Mouse (Mus musculus) liver, embryonic 16.5 days (tissue): ENCODE measurements around the gene Uts2r. TPM values are rescaled to one million over a fixed set of nuclear protein-coding genes. Genes with fewer than 3 reads are reported as not detected.

ENCODE experiments used
- ATAC-seq: fragments of 200-750 bp; cut with Nextera tagmentation; 2 replicates; pipeline ENCODE4 v1.8.0; 2017; ENCODE audit warnings: low read depth, mild to moderate bottlenecking, moderate number of reproducible peaks, moderate library complexity
- H3K27ac ChIP-seq: fragments of 300-500 bp; sonication (generic); 2 replicates; pipeline ENCODE4 v1.5.1; 2014; ENCODE audit warnings: mild to moderate bottlenecking, low read length
- H3K27me3 ChIP-seq: fragments of 300-500 bp; sonication (generic); 2 replicates; pipeline ENCODE4 v1.6.1; 2014; ENCODE audit warnings: low read depth, low read length, mixed read lengths; ENCODE audit not compliant: control insufficient read depth, insufficient read depth
- H3K36me3 ChIP-seq: fragments of 300-500 bp; sonication (generic); 2 replicates; pipeline ENCODE4 v1.6.1; 2014; ENCODE audit warnings: mild to moderate bottlenecking; ENCODE audit not compliant: control insufficient read depth, insufficient read depth
- H3K4me1 ChIP-seq: fragments of 300-500 bp; sonication (generic); 2 replicates; pipeline ENCODE4 v1.6.1; 2014; ENCODE audit warnings: low read depth, low read length, mixed read lengths; ENCODE audit not compliant: control insufficient read depth
- H3K4me2 ChIP-seq: fragments of 300-500 bp; sonication (generic); 2 replicates; pipeline ENCODE4 v1.6.1; 2014; ENCODE audit warnings: low read depth, low read length, mixed read lengths
- H3K4me3 ChIP-seq: fragments of 300-500 bp; sonication (generic); 2 replicates; pipeline ENCODE4 v1.5.1; 2014; ENCODE audit warnings: low read depth, mild to moderate bottlenecking, low read length
- H3K9ac ChIP-seq: fragments of 300-500 bp; sonication (generic); 2 replicates; pipeline ENCODE4 v1.6.1; 2014; ENCODE audit warnings: low read depth, low read length
- H3K9me3 ChIP-seq: fragments of 300-500 bp; sonication (generic); replicated peaks from 2 replicates; pipeline ENCODE4 v1.6.1; 2016; ENCODE audit warnings: low read length; ENCODE audit not compliant: control insufficient read depth
- WGBS: fragments of 180-500 bp; shearing (Covaris S2); extraction: QIAGEN DNeasy Blood & Tissue Kit; methylation state at CpG from one replicate; pipeline ENCODE4 v1.1.7; 2014; ENCODE audit not compliant: insufficient replicate concordance; 5-methylcytosine and 5-hydroxymethylcytosine counted together
- polyA plus RNA-seq: library from polyadenylated mRNA; unstranded; fragments of >200 nt; fragmentation: Nextera tagmentation; extraction: Ambion mirVana; gene quantifications from 2 replicates; pipeline ENCODE4 v1.2.1, GENCODE M21; 2015

Gene Uts2r
- polyA plus RNA-seq, 1 experiment from 2014 or later = not detected

GRCm38 (mm10) chr11:121192742-121193141, 32.7 kb downstream of the Uts2r start:
- 46% methylated on average over 2 of the region's 2 CpGs for WGBS
- ATAC-seq = no peak

GRCm38 (mm10) chr11:121193415-121193814, 33.3 kb downstream of the Uts2r start:
- 63% methylated on average over 3 of the region's 3 CpGs for WGBS
- no peak for ATAC-seq
- H3K4me2 ChIP-seq = no peak overlapping the region
- no peak overlapping the region for H3K27ac ChIP-seq
- no peaks in the 10 kb centered on the region for H3K27me3 ChIP-seq
- H3K36me3 ChIP-seq = no peaks in the 10 kb centered on the region
- H3K9me3 ChIP-seq = no peaks in the 10 kb centered on the region
- H3K9ac ChIP-seq = no peak overlapping the region
- no peak overlapping the region for H3K4me3 ChIP-seq
- H3K4me1 ChIP-seq = no peaks in the 10 kb centered on the region

More at GRCm38 (mm10) chr11:121192742-121193141, 32.7 kb downstream of the Uts2r start:
- no peaks in the 10 kb centered on the region for H3K36me3 ChIP-seq
- no peak overlapping the region for H3K27ac ChIP-seq
- H3K9ac ChIP-seq = no peak overlapping the region
- no peak overlapping the region for H3K4me2 ChIP-seq
- no peaks in the 10 kb centered on the region for H3K27me3 ChIP-seq
- no peaks in the 10 kb centered on the region for H3K4me1 ChIP-seq
- no peak overlapping the region for H3K4me3 ChIP-seq
- no peaks in the 10 kb centered on the region for H3K9me3 ChIP-seq

DNA sequence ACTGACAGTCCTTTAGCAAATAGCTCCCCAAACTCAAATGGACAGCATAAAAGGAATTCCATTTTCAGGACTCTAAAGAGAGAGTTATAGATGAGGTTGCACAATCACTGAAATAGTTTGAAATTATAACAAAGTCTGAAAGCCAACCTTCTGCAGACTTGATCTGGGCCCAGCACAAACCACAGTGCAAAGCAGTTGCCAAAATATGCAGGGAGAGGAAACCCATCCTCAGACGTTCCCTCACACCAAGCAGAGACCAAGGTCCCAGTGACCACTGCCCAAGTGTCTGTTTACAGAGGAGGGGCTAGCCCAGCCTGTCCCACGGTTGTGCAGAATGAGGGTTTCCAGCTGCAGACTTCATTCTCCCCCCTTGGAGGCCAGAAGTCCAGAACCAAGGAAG, 38.6 kb downstream of the Uts2r start:
- H3K4me3 ChIP-seq = no peak overlapping the region
- no peak overlapping the region for H3K4me2 ChIP-seq
- no peaks in the 10 kb centered on the region for H3K36me3 ChIP-seq
- peaks cover 4% of the 10 kb centered on the region for H3K4me1 ChIP-seq
- no peak for ATAC-seq
- H3K9ac ChIP-seq = no peak overlapping the region
- WGBS = 47% methylated on average over 2 of the region's 2 CpGs
- no peak overlapping the region for H3K27ac ChIP-seq
- H3K27me3 ChIP-seq = no peaks in the 10 kb centered on the region
- no peaks in the 10 kb centered on the region for H3K9me3 ChIP-seq

- peaks cover 13% of the 10 kb centered on the region for H3K4me1 ChIP-seq
- no peak for ATAC-seq
- 69% methylated on average over 4 of the region's 4 CpGs for WGBS
These were observed 39.8 kb downstream of the Uts2r start for GRCm38 (mm10) chr11:121199851-121200250.

DNA sequence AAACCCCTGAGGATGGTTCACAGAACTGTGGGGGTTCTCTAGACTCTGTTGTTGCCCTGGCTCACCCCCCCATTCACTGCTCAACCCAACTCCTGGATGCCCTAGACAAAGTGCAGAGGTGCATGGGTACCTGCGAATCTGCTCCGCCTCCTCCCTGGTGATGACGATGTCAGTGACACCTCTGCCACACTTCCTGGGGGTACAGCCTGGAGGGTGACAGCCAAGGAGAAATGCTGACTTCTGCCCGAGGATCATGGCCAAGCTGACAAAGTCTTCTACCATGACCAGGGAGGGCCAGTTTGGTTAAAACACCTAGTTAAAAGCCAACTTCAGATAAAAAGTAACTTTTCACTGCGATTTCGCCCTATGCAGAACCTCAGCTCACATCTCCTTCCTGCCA, 40.7 kb downstream of the Uts2r start:
- no peak overlapping the region for H3K4me2 ChIP-seq
- WGBS = 76% methylated on average over 6 of the region's 6 CpGs

More at GRCm38 (mm10) chr11:121199851-121200250, 39.8 kb downstream of the Uts2r start:
- Histone ChIP-seq H3K9me3 (no peaks in the 10 kb centered on the region), H3K9ac (no peak overlapping the region), H3K27me3 (no peaks in the 10 kb centered on the region), H3K27ac (no peak overlapping the region), H3K4me2 (no peak overlapping the region), H3K36me3 (no peaks in the 10 kb centered on the region), H3K4me3 (no peak overlapping the region)

DNA sequence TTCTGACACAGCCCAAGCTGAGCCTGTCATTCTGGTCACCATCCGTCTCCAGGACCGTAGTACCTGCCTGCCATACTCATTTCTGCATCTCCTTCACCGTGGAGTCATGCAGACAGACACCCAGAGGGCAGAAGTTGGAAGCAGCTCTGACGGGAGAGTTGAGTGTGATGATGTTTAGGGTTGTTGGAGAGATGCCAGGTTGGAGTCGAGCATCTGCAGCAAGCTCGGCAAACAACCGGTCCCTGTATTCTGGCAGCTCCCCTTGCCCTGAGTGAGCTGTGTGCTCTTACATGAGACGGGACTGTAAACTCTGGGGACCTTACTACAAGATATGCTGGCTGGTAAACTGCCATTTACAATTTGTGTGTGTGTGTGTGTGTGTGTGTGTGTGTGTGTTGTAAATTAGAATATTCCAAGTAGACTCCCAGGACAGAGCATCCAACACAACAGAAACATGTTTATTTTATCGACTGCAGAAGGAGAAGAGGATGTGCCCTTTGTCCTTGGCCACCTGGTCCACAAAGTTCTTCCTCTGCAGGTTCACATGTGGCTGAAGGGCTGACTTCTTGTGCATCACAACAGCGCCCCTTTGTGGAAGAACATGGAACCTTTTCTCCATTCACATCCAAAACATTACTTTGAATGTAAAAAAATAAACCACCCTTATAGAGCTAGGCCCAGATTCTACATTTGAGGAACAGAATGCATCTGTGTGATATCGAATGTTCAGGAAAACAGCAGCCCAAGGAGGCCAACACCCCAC, 41.5 kb downstream of the Uts2r start:
- Histone ChIP-seq H3K27me3 (no peaks in the 10 kb centered on the region), H3K27ac (no peak overlapping the region), H3K4me3 (no peak overlapping the region), H3K9me3 (no peaks in the 10 kb centered on the region), H3K9ac (no peak overlapping the region), H3K36me3 (no peaks in the 10 kb centered on the region), H3K4me2 (no peak overlapping the region), H3K4me1 (peaks cover 17% of the 10 kb centered on the region)
- 56% methylated on average over 11 of the region's 11 CpGs for WGBS
- ATAC-seq = no peak

More for the DNA sequence above, 40.7 kb downstream of the Uts2r start:
- Histone ChIP-seq H3K9ac (no peak overlapping the region), H3K27me3 (no peaks in the 10 kb centered on the region), H3K4me3 (no peak overlapping the region), H3K4me1 (peaks cover 17% of the 10 kb centered on the region), H3K36me3 (no peaks in the 10 kb centered on the region), H3K9me3 (no peaks in the 10 kb centered on the region), H3K27ac (no peak overlapping the region)
- no peak for ATAC-seq

GRCm38 (mm10) chr11:121203859-121204160, 43.7 kb downstream of the Uts2r start:
- peak overlapping the region; percentile 7; the same call in 1 of the 2 replicates for H3K9ac ChIP-seq
- H3K4me3 ChIP-seq = peak overlapping the region; percentile 86
- H3K4me2 ChIP-seq = peak overlapping the region; percentile 88
- 0% methylated on average over 5 of the region's 5 CpGs for WGBS
- ATAC-seq = no peak
- no peaks in the 10 kb centered on the region for H3K9me3 ChIP-seq
- H3K27ac ChIP-seq = no peak overlapping the region
- H3K4me1 ChIP-seq = peaks cover 17% of the 10 kb centered on the region
- no peaks in the 10 kb centered on the region for H3K36me3 ChIP-seq
- no peaks in the 10 kb centered on the region for H3K27me3 ChIP-seq

- H3K36me3 ChIP-seq = no peaks in the 10 kb centered on the region
- peak within 1 kb of the TSS; percentile 88 for H3K4me2 ChIP-seq
- ATAC-seq = peak; percentile 99
- H3K27ac ChIP-seq = peak within 1 kb of the TSS; percentile 77
- H3K27me3 ChIP-seq = no peaks in the 10 kb centered on the region
- H3K4me1 ChIP-seq = peaks cover 17% of the 10 kb centered on the region
- WGBS = under 1% methylated on average over 70 of the region's 70 CpGs
- H3K9me3 ChIP-seq = no peaks in the 10 kb centered on the region
- H3K9ac ChIP-seq = peak within 1 kb of the TSS; percentile 76
- peak within 1 kb of the TSS; percentile 86 for H3K4me3 ChIP-seq
These were observed 44.3 kb downstream of the Uts2r start, which contains the start of the genes Hexdc and Ogfod3 for GRCm38 (mm10) chr11:121204161-121205006. Hexdc (plus strand) TSS chr11:121204433. Ogfod3 (minus strand) TSS chr11:121204711.
